Mouse (Mus musculus) urinary bladder, postnatal 4 days (tissue): Measurements from ENCODE around the gene Tnfrsf18.

ENCODE experiments used
- DNase-seq, 2 experiments: peaks; one replicate each; pipeline ENCODE4 v3.0.0; 2021 to 2022; ENCODE audit warnings: low spot score in 2 of 2

Gene Tnfrsf18

DNA sequence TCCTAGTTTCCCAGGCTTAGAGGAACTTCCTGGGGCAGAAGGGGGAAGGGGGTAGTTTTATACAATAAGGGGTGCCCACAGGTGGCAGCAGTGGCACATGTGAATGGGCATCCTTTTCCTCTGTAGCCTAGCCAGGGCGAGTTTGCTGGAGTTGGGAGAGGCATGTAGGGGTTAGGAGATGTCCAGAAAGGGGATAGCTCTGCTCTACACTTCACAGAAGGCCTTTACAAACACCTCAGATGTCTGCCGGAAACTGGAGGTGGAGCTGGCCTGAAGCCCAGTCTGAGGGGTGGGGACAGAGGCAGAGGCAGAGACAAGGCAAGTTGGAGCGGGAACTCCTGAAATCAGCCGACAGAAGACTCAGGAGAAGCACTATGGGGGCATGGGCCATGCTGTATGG is at the start of gene Tnfrsf18:
TSS of gene Tnfrsf18 (plus strand) at position 152 of the 400 bp plus-strand sequence.
- DNase-seq, result no peak

DNA sequence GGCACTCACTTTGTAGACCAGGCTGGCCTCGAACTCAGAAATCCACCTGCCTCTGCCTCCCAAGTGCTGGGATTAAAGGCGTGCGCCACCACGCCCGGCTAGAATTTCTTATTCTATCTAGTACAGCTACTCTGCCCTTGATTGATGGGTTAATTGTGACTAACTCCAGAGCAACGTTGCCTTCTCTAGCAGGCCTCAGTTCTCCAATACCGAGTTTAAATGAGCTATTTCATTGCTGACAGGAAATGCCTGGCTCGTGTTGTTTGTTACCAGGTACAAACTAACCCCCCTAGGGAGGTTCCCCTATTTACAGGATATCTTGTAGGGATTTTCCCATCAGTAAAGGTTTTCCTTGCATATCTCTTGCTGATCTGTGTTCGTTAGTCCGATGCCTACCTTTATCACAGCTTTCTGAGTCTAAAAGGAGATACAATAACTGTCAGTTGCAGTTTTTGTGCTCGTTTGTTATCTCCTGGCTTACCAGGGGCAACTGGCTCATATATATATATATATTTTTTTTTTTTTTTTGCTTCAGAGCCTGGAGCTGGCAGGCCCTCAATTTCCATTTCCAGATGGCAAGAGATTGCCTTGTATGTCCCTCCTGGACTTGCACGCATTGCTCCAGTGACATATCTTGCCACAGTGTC is 44.4 kb upstream of the Tnfrsf18 start:
- no peak for DNase-seq

DNA sequence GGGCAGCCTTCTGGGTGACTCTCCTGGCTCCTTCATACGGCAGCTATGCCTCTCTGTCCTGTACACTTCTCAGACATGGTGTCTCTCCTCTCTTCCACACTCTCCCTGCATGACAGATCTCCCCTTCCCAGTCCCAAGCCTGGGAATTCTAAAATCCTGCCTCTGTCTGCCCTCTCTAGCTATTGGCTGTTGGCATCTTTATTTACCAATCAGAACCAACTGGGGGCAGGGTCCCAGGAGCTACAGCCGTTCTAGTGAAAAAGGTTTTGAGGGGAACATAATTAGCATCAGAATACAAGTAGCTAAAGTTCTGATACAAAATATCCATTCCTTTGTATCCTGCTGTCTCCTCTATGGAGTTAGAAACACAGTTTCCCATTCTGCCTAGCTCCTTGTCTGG is 42.2 kb upstream of the Tnfrsf18 start:
- DNase-seq, result no peak

GRCm38 (mm10) chr4:155991211-155991907 is 34.6 kb upstream of the Tnfrsf18 start:
- DNase-seq, result no peak

DNA sequence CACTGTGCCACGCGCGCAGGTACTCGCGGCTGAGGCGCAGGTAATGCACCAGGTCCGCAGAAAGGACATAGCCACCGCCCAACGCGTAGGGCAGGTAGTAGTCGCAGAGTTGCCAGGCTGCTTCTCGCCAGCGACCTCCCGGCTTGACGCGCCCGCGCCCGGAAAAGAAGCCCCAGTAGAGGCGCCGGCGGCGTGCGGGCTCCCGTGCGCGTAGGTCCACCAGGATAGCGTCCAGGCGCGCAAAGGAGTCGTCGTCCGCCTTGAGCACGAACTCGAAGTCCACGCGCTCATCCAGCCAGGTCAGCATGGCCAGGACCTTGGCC is 34.1 kb upstream of the Tnfrsf18 start:
- DNase-seq, result no peak

DNA sequence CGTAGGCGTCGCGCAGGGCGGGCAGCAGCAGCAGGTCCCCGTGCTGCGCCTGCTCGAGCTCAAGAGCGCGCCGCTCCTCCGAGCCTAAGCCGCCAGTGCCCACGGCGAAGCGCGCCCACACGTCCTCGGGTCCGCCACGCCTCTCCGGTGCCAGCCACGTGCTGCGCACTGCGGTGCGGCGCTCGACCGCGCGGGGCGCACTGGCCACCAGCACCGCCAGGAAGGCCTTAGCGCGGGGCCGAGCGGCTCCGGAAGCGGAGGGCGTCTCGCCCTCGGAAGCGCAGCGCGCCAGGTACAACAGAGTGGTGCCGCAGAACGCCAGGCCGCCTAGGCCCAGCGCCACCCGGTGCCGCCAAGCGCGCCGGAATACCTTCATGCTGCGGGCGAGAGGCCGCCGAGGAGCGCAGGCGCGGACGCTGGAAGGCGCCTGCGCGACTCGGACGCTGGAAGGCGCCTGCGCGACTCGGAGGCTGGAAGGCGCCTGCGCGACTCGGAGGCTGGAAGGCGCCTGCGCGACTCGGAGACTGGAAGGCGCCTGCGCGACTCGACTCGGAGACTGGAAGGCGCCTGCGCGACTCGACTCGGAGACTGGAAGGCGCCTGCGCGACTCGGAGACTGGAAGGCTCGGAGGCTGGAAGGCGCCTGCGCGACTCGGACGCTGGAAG is 33.6 kb upstream of the Tnfrsf18 start, which contains the start of the genes B3galt6 and Sdf4:
TSS of gene B3galt6 (minus strand) at position 409 of the 665 bp plus-strand sequence.
TSS of gene Sdf4 (plus strand) at position 632 of the 665 bp plus-strand sequence.
- peak; percentile 76 to 84 for DNase-seq

DNA sequence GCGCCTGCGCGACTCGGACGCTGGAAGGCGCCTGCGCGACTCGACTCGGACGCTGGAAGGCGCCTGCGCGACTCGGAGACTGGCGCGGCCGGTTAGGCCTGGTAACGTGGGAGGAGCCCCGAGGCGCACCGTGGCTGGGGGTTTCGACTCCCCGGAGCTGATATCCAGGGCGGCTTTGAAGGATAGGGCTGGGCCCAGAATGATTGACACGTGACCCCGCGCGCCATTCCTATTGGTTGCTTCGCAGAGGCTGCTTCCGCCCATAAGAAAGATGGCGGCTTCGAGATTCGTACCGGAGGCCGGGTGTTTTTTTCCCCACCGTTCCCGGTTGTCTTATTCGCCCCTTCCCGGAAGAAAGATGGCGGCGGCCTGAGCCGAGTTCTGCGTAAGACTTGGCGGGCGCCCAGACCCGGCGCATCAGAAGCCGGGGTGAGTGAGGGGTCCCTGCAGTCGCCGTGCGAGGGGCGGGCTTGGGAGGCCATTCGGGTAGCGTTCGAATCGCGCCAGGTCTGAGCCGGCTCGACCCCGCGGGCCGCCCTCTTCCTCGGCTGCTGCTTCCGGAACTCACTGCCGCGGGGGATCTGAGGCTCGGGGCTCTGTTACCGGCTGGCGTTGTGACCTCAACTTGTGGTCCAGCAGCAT is 32.9 kb upstream of the Tnfrsf18 start:
- peak; percentile 93 to 97 for DNase-seq

DNA sequence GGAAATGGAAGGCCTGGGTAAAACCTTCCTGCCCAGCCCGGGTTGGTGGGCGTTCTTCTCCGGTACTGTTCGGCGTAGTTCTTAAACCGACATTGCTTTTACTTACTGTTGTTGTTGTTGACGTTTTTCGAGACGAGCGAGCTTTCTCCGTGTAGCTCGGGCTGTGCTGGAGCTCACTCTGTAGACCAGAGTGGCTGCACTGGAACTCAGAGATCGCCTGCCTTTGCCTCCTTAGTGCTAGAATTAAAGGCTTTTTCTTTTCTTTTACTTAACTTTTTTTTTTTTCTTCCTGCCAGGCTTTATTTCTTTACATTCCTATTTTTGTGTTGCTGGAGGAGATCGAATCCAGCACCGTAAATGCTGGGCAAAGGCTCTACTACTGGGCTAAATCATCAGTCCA is 32.4 kb upstream of the Tnfrsf18 start:
- no peak for DNase-seq

DNA sequence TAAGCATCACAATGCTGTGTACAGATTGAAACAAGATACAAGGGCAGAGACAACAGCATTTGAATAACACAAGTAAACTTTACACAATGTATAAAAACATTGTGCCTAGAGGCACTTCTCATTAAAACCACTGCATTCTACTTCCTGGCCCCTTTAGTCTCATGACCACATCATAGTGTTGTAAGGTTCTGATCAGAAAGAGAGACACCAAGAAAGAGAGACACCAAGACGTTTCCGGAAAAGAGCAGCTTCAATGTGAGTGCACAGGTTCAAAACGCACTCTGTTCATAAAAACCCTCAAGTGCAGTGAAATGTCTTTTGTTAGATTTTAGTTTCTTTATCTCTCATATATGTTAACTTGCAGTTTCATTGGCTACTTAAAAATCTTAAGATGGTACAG is 21.9 kb upstream of the Tnfrsf18 start:
- DNase-seq, result no peak

- no peak for DNase-seq
Measured at GRCm38 (mm10) chr4:156008369-156008768, 17.6 kb upstream of the Tnfrsf18 start.

DNA sequence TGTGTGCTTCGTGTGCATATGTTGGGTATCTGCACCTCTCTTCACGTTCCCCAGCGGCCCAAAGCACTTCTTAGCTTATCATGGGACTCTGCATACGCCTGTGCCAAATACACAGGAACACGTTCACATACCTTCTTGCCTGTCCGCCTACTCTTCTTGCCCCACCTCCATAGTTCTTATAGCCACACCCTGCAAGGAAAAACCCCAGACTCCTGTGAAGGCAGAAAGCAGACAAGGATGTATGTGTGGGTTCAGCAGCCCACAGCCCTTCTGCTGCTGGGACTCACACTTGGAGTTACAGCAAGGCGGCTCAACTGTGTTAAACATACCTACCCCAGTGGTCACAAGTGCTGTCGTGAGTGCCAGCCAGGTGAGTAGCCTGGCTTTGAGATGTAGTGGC is 12.3 kb upstream of the Tnfrsf18 start, which contains the start of gene Tnfrsf4:
TSS of gene Tnfrsf4 (plus strand) at position 207 of the 400 bp plus-strand sequence.
- no peak for DNase-seq

- no peak for DNase-seq
Measured at GRCm38 (mm10) chr4:156014436-156014835, 11.5 kb upstream of the Tnfrsf18 start.

GRCm38 (mm10) chr4:156019771-156020170 is 6.2 kb upstream of the Tnfrsf18 start:
- no peak for DNase-seq

DNA sequence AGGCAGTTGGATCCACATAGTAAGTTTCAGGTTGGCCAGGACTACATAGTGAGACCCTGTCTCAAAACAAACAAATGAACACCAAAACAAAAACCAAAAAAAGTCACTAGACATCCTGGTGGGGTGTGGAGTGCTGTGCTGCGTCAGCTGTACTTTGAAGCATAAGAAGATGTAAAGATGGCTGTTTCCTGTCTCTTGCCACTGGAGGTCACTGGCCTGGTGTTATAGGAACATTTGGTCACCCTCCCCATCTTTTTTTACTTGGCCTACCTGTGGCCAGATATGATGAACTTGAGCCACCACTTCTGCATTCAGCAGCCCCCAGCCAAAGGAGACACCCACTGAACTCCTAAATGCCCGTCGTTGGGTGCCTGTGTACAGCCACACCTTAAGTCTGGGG is 4.6 kb upstream of the Tnfrsf18 start:
- no peak for DNase-seq

DNA sequence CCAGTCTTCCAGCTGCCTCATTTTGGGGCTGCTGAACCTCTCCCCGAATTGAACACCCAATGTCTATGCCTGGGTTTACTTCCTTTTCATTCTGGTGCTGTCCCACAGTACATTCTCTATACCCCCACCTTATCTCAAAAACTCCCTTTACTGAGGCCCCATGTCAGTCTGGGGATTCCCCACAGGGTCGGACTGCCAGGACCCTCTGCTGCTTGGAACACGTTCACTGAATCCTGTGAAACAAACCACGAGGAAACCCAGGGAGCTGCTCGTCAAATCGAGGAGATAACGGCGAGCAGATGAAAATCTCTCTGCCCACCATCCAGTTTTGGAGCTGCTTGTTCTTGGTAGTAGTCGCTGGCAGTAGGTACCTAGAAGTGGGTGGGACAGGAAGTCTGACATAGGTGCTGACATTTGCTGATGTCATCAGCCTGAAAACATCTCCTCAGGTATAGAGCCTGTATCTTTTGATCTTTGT is 4.0 kb upstream of the Tnfrsf18 start:
- DNase-seq, result no peak

GRCm38 (mm10) chr4:156023520-156023919 is 2.4 kb upstream of the Tnfrsf18 start:
- no peak for DNase-seq

GRCm38 (mm10) chr4:156024184-156024583 is 1.8 kb upstream of the Tnfrsf18 start:
- DNase-seq, result no peak

- DNase-seq, result no peak
Measured at GRCm38 (mm10) chr4:156028580-156028979, 2.6 kb downstream of the Tnfrsf18 start.

DNA sequence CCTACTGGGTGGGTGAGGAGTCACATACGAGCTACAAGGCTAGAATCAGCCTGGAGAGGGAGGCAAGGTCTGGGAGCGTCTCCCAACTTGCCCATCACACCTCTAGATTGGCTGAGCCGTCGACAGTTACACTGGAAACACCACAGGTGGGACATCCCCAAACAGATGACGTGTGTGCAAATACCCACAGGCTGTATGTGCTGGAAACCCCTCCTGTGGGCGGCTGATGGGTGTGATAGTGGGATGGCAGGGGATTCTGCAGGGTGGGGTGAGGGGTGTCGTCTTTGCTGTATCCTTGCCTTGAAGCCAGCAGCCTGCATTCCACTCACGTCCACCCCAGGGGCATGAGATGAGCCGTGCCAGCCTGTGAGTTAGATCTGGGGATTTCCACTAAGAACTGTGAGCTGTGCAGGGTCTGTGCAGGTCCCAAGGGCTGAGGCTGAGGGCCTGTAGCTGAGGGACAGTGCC is 4.7 kb downstream of the Tnfrsf18 start:
- DNase-seq, result no peak

DNA sequence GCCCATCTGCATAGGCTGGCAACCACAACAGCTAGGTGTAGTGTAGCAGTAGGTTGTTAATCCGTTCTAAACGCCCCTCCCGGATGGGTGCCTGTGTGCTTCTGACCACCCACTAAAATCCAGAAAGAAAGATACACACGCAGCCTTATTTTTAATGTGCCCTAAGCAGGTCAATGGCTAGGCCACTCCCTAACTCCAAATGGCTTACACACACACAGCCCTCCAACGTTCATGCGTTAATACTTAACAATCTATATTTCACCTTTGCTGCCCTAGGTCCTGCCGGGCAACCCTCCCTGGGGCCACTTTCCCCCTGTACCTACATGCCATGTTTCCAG is 5.3 kb downstream of the Tnfrsf18 start:
- no peak for DNase-seq

DNA sequence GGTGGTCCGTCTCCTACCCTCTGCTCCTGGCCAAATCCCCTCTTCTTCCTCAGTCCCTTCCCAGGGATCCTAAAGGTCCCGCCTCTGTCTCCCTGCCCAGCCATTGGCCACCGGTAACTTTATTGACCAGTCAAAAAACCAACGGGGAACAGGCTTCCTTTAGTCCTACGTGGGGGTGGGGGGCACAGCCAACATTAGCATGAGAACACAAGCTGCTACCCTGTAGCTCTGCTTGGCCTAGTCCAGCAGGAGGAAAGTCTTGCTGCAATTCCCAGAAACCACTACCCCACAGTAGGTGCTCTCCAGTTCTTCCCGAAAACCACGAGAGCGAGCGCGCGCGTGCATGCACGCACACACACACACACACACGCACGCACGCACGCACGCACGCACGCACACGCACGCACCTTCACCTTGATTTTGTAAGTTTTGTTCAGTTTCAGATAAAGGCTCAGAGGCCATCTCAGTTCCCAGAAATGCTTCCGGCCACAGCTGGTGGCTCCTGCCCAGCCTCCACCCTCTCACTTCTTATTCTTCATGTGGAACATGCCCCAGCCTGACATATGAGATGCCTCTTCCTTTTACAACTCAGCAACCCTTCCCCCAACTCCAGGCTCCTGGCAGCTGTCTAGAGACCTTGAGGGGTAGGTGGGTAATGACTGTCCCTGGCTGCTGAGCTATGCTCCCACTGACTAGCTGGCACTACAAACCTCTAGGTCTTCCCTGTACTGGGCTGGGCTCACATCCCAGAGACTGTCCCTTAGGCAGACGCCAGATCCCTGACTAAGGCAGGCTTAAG is 5.8 kb downstream of the Tnfrsf18 start:
- DNase-seq, result peak; percentile 75 to 78
